Mouse (Mus musculus) spleen, adult 2 months (tissue): ENCODE measurements around the gene Gm47791. TPM values are rescaled to one million over a fixed set of nuclear protein-coding genes. Genes with fewer than 3 reads are reported as not detected.

Experiments used
- DNase-seq, 2 experiments: peaks; one replicate each; pipeline versions ENCODE4 v3.0.0 to v3.0.0-alpha.2; 2012 to 2021; ENCODE audit warnings: low spot score in 2 of 2, low read depth in 1 of 2
- H3K27ac ChIP-seq: fragments of 200-500 bp; 2 replicates; pipeline ENCODE4 v1.5.1; 2012; ENCODE audit warnings: low read length, inconsistent platforms; ENCODE audit not compliant: insufficient read depth
- H3K27me3 ChIP-seq: fragments of 200-500 bp; 2 replicates; pipeline ENCODE4 v1.6.1; 2012; ENCODE audit warnings: mild to moderate bottlenecking, moderate library complexity, low read length, inconsistent platforms; ENCODE audit not compliant: control insufficient read depth, insufficient read depth
- H3K36me3 ChIP-seq: fragments of 200-500 bp; 2 replicates; pipeline ENCODE4 v1.6.1; 2012; ENCODE audit warnings: mild to moderate bottlenecking, low read length, inconsistent platforms; ENCODE audit not compliant: control insufficient read depth, insufficient read depth
- H3K4me1 ChIP-seq: fragments of 200-500 bp; 2 replicates; pipeline ENCODE4 v1.6.1; 2011; ENCODE audit warnings: inconsistent platforms; ENCODE audit not compliant: control insufficient read depth, insufficient read depth, insufficient read length
- H3K4me3 ChIP-seq: fragments of 200-500 bp; 2 replicates; pipeline ENCODE4 v1.5.1; 2011; ENCODE audit warnings: mild to moderate bottlenecking, inconsistent platforms; ENCODE audit not compliant: insufficient read depth, insufficient read length; ENCODE audit errors: extremely low read depth
- CTCF ChIP-seq: fragments of 200-500 bp; IDR thresholded peaks from 2 replicates; pipeline ENCODE4 v1.5.1; 2011; ENCODE audit warnings: mild to moderate bottlenecking, inconsistent platforms; ENCODE audit not compliant: insufficient read depth, insufficient read length, insufficient replicate concordance; ENCODE audit errors: extremely low read depth
- POLR2A ChIP-seq: fragments of 200-500 bp; IDR thresholded peaks from 2 replicates; pipeline ENCODE4 v1.6.1; 2011; ENCODE audit warnings: low read depth, low read length, inconsistent platforms
- WGBS: fragments of 180-500 bp; shearing (Covaris S2); methylation state at CpG from one replicate; pipeline ENCODE4 v1.1.7; 2018; 5-methylcytosine and 5-hydroxymethylcytosine counted together
- polyA plus RNA-seq: library from polyadenylated mRNA; depleted of rRNA; stranded (reverse); fragments of >200 nt; gene quantifications from 2 replicates; pipeline ENCODE4 v1.2.3, GENCODE M21; 2012

The Gm47791 gene
- polyA plus RNA-seq, 1 experiment: not detected

DNA sequence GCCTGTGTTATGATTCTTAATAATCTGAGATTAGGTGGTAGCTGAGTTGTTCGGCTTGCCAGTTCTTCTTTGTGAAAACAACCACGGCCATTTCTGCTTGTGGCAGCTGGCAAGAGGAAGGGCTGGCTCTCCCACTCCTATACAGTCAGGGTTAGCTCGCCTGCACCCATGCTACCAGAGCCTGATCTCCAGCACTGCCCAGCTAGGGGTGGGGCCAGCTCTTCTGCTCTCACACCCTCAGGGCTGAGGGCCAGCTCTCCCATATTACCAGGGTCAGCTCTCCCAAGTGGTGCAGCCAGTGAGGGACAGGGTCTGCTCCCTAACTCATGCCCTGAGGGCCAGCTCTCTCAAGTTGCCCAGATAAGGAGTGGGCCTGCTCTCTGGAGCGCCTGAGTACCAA, 1.4 kb upstream of the Gm47791 start:
- 82% methylated on average over 4 of the region's 4 CpGs for WGBS
- H3K4me3 ChIP-seq: no peak overlapping the region
- no peak for DNase-seq
- no peaks in the 10 kb centered on the region for H3K36me3 ChIP-seq
- no peaks in the 10 kb centered on the region for H3K27me3 ChIP-seq
- H3K4me1 ChIP-seq: no peaks in the 10 kb centered on the region
- H3K27ac ChIP-seq: no peak overlapping the region
- TF ChIP-seq CTCF (no peak), POLR2A (no peak)

DNA sequence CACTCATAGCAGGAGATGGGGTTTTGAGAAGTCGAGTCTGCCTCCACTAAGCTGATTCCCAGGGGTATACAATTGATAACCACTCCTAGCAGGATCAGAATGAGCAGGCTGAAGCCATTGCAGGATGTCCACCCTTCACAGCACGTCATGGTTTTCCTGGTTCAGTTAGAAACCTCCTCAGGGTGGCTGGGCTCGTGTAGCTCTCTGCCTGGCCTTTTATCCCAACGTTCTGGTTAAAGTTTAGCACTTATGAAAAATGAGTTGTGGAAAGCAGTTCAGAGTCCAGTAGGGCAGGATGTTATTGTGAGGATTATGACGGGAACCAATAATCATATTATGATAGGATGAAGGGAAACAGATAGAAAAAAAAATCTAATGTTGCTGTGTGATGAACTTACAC, 2.8 kb downstream of the Gm47791 start, which contains the start of gene Tm4sf20:
TSS of gene Tm4sf20 (minus strand) at position 193 of the 400 bp plus-strand sequence.
- H3K27me3 ChIP-seq: no peaks in the 10 kb centered on the region
- no peaks in the 10 kb centered on the region for H3K4me1 ChIP-seq
- WGBS: 64% methylated on average over 5 of the region's 5 CpGs
- H3K27ac ChIP-seq: no peak within 1 kb of the TSS
- no peaks in the 10 kb centered on the region for H3K36me3 ChIP-seq
- H3K4me3 ChIP-seq: no peak within 1 kb of the TSS
- DNase-seq: no peak
- no peak for TF ChIP-seq POLR2A
- no peak for TF ChIP-seq CTCF

GRCm38 (mm10) chr1:82766641-82767040, 4.4 kb downstream of the Gm47791 start:
- H3K4me1 ChIP-seq: no peaks in the 10 kb centered on the region
- H3K36me3 ChIP-seq: no peaks in the 10 kb centered on the region; the same call in 1 of the 2 replicates
- WGBS: 86% methylated on average over 4 of the region's 4 CpGs
- no peak for DNase-seq
- no peak overlapping the region for H3K27ac ChIP-seq
- no peak for TF ChIP-seq POLR2A
- no peak for TF ChIP-seq CTCF
- H3K27me3 ChIP-seq: no peaks in the 10 kb centered on the region
- no peak overlapping the region for H3K4me3 ChIP-seq

DNA sequence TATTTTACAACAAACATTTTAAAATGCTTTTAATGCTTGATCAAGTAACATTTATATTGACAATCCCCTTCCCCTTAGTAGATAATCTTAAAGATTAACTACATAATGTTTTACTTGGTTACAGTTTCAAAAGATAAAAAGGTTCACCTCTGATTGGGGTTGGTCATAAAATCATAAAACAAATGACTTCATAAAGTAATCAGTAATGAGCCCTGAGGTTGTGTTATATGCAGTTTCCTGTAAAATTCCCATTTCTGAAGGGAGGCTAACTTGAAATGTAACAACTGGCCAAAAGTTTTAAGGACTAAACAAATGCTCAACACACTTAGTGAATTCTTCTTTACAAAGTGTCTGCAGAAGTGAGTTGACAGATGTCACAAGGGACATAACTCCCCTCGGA, 4.8 kb downstream of the Gm47791 start:
- H3K4me3 ChIP-seq: no peak overlapping the region
- H3K36me3 ChIP-seq: no peaks in the 10 kb centered on the region; the same call in 1 of the 2 replicates
- no peaks in the 10 kb centered on the region for H3K4me1 ChIP-seq
- no peaks in the 10 kb centered on the region for H3K27me3 ChIP-seq
- 90% methylated on average over 1 of the region's 1 CpGs for WGBS
- DNase-seq: no peak
- no peak overlapping the region for H3K27ac ChIP-seq
- no peak for TF ChIP-seq POLR2A
- TF ChIP-seq CTCF: no peak

DNA sequence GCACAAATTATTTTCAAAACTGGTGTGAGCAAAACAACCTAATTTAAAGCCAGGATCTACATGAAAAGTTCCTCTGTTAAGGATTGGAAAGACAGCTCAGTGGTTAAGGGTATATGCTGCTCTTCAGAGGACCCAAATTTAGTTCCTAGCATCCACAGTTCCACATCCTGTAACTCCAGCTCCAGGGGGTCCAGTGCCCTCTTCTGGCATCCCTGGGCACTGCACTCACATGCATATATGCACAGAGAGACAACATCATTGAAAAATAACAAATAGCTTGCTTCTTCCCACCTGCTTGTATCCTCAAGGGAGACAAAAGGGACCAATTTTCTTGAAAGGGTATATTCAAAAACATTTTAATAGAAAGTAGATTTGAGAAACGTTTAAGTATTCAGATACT, 8.8 kb downstream of the Gm47791 start:
- TF ChIP-seq POLR2A (no peak), CTCF (peak; percentile 2; the same call in 1 of the 2 replicates)
- H3K27ac ChIP-seq: no peak overlapping the region
- no peak for DNase-seq
- no peaks in the 10 kb centered on the region; the same call in 1 of the 2 replicates for H3K36me3 ChIP-seq
- H3K4me1 ChIP-seq: no peaks in the 10 kb centered on the region
- H3K27me3 ChIP-seq: no peaks in the 10 kb centered on the region
- H3K4me3 ChIP-seq: no peak overlapping the region
- 88% methylated on average over 1 of the region's 1 CpGs for WGBS

DNA sequence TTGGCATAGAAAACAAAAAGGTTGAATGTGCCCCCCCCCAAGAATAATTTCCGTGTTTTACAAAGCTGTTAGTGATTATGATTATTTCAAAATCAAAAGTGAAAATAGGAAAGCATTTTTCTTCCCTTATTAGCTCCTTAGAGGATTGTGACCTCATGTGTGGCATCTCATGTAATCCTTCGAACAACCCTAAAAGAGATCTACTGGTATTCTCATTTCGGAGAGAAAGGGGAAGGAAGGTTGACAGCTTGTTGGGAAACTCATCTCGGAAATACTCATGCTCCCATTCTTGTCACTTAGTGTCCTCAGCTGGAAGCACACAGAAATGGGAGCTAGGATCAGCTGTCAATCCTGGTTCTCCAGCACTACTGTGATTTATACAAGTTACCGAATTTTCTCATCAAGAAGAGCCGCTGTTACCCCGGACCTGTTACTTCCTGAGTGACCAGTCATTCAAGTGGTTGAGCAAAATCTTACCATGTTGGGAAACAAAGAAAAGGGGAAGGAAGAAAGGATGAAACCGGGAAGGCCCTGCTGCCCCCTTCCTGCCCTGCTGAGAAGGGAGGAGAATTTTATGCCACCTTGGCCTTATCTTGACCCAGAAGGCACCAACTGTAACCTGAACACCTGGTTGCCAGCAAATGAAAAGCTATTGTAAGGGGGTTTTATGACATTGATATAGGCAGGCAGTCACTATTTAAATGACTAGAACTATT, 9.4 kb downstream of the Gm47791 start:
- no peaks in the 10 kb centered on the region for H3K27me3 ChIP-seq
- WGBS: 68% methylated on average over 8 of the region's 8 CpGs
- no peak overlapping the region for H3K4me3 ChIP-seq
- no peak overlapping the region for H3K27ac ChIP-seq
- no peaks in the 10 kb centered on the region; the same call in 1 of the 2 replicates for H3K36me3 ChIP-seq
- no peaks in the 10 kb centered on the region for H3K4me1 ChIP-seq
- DNase-seq: no peak
- no peak for TF ChIP-seq CTCF
- TF ChIP-seq POLR2A: no peak

DNA sequence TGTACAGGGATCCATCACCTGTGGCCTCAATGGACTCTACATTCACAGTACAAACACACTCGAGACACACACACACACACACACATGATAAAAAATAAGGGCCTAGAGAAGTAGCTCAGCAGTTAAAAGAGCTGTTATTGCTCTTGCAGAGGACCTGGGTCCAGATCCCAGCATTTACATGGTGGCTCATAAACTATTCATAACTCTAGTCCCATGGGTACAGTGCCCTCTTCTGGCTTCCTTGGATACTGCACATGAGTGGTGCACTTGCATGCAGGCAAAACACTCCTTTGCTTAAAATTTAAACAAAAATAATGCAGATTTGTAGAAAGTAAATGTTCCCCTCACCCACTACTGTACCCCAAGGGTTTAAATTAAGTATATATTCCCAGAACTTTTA, 11.5 kb downstream of the Gm47791 start:
- Histone ChIP-seq H3K36me3 (peaks cover 7% of the 10 kb centered on the region), H3K27me3 (no peaks in the 10 kb centered on the region), H3K4me3 (no peak overlapping the region), H3K27ac (no peak overlapping the region), H3K4me1 (no peaks in the 10 kb centered on the region)
- 92% methylated on average over 1 of the region's 1 CpGs for WGBS
- DNase-seq: no peak
- TF ChIP-seq POLR2A (no peak), CTCF (no peak)
